Mouse (Mus musculus) kidney, postnatal 0 days (tissue): Measurements from ENCODE around the gene Tmem268. TPM values are rescaled to one million over a fixed set of nuclear protein-coding genes. Genes with fewer than 3 reads are reported as not detected.

Experiments
- ATAC-seq: fragments of 200-750 bp; cut with Nextera tagmentation; replicated peaks from 2 replicates; pipeline ENCODE4 v1.8.0; 2017; ENCODE audit warnings: low read depth, moderate number of reproducible peaks, moderate TSS enrichment, moderate library complexity; ENCODE audit not compliant: low FRiP score
- DNase-seq: peaks from one replicate; pipeline ENCODE4 v3.0.0-alpha.2; 2016; ENCODE audit warnings: low spot score
- H3K27ac ChIP-seq: fragments of 300-500 bp; sonication (generic); 2 replicates; pipeline ENCODE4 v1.5.1; 2014; ENCODE audit warnings: mild to moderate bottlenecking
- H3K27me3 ChIP-seq: fragments of 300-500 bp; sonication (generic); 2 replicates; pipeline ENCODE4 v1.6.1; 2014; ENCODE audit warnings: low read length, mixed read lengths; ENCODE audit not compliant: insufficient read depth
- H3K36me3 ChIP-seq: fragments of 300-500 bp; sonication (generic); 2 replicates; pipeline ENCODE4 v1.6.1; 2014; ENCODE audit warnings: low read length, mixed read lengths; ENCODE audit not compliant: insufficient read depth
- H3K4me1 ChIP-seq: fragments of 300-500 bp; sonication (generic); replicated peaks from 2 replicates; pipeline ENCODE4 v1.6.1; 2014; ENCODE audit warnings: antibody characterized with exemption, low read length, mixed read lengths; ENCODE audit not compliant: insufficient read depth
- H3K4me2 ChIP-seq: fragments of 300-500 bp; sonication (generic); 2 replicates; pipeline ENCODE4 v1.6.1; 2014; ENCODE audit warnings: mild to moderate bottlenecking, low read length, moderate library complexity, mixed read lengths
- H3K4me3 ChIP-seq: fragments of 300-500 bp; sonication (generic); replicated peaks from 2 replicates; pipeline ENCODE4 v1.5.1; 2014; ENCODE audit warnings: low read depth, low read length
- H3K9ac ChIP-seq: fragments of 300-500 bp; sonication (generic); 2 replicates; pipeline ENCODE4 v1.6.1; 2014; ENCODE audit warnings: low read depth, low read length
- H3K9me3 ChIP-seq: fragments of 300-500 bp; sonication (generic); replicated peaks from 2 replicates; pipeline ENCODE4 v1.6.1; 2016; ENCODE audit warnings: low read length, inconsistent platforms, mixed read lengths
- CTCF ChIP-seq: IDR thresholded peaks from 2 replicates; pipeline ENCODE4 v1.5.1; 2016; ENCODE audit warnings: antibody characterized with exemption, low read depth, mild to moderate bottlenecking, moderate library complexity
- WGBS: fragments of 180-500 bp; shearing (Covaris S2); extraction: QIAGEN DNeasy Blood & Tissue Kit; methylation state at CpG from one replicate; pipeline ENCODE4 v1.1.7; 2014; 5-methylcytosine and 5-hydroxymethylcytosine counted together
- polyA plus RNA-seq: library from polyadenylated mRNA; unstranded; fragments of >200 nt; fragmentation: Nextera tagmentation; extraction: Ambion mirVana; gene quantifications from 2 replicates; pipeline ENCODE4 v1.2.1, GENCODE M21; 2015

Tmem268 gene
- polyA plus RNA-seq, 1 experiment from 2014 or later: 5.3 TPM

DNA sequence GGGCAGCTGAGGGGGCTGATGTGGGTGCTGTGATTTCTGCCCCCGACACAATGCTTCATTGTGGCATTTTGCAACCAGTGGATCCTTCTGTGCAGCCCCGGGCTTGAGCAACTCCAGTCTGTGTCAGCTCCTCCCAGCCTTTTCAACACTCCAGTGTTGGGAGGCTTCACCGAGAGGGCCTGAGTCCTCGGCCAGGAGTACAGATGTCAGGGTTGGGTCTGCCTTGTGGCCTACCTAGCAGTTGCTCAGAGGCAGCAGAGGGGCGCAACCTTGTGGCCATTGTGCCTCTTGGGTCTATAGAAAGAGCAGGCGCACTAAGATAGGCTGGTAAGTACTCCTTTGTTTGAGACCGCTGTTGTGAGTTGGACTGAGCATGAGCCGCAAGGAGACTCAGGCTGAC, 1.5 kb downstream of the Tmem268 start:
- H3K4me3 ChIP-seq: no peak overlapping the region
- ATAC-seq (no peak), DNase-seq (no peak)
- H3K4me2 ChIP-seq: no peak overlapping the region
- H3K27ac ChIP-seq: no peak overlapping the region
- peaks cover 27% of the 10 kb centered on the region for H3K4me1 ChIP-seq
- 80% methylated on average over 8 of the region's 8 CpGs for WGBS
- H3K9me3 ChIP-seq: no peaks in the 10 kb centered on the region
- no peaks in the 10 kb centered on the region for H3K27me3 ChIP-seq
- TF ChIP-seq CTCF: peak; percentile 40; the same call in 1 of the 2 replicates
- no peak overlapping the region for H3K9ac ChIP-seq
- no peaks in the 10 kb centered on the region for H3K36me3 ChIP-seq

DNA sequence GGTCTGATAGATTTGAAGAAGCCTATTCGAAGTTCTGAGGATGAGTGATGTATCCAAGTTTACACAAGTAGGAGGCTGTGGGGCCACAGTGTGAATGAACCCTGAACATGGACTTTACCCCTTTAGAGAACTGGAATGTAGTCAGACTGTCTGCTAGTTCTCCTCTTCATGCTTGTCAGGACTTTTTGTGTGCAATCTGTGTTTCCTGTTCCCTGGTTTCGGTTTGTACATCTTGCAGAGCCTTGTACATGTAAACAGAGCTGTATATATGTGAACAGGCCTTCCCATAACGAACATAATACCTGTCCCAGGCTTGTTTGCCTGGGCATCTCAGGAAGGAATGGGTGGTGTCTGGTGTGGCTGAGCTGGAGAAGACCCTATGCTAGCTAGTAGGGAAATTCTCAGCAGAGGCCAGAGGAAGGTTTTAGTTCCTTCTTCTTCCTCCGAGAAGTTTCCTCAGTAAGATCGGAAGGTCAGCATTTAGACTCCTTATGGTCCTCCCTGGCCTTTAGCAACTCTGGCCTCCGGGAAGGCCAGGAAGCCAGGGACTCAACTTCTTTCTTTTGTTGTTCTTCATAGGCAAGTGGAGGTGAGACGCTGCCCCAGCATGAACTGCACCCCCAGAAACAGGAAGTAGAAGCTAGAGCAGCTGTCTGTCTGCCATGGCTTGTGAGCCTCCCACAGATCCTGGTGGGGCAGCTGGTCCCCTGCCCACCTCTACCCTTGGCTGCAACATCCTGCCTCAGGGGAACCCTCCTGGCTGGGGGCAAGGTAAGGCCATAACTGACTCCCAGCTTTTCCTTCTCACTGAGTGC, 3.5 kb downstream of the Tmem268 start:
- Histone ChIP-seq H3K9ac (no peak overlapping the region), H3K36me3 (no peaks in the 10 kb centered on the region), H3K4me2 (no peak overlapping the region), H3K9me3 (no peaks in the 10 kb centered on the region), H3K27ac (peak overlapping the region; percentile 27; the same call in 1 of the 2 replicates), H3K4me3 (no peak overlapping the region), H3K27me3 (no peaks in the 10 kb centered on the region), H3K4me1 (peaks cover 25% of the 10 kb centered on the region)
- no peak for ATAC-seq
- DNase-seq: no peak
- WGBS: 61% methylated on average over 7 of the region's 7 CpGs
- TF ChIP-seq CTCF: no peak

DNA sequence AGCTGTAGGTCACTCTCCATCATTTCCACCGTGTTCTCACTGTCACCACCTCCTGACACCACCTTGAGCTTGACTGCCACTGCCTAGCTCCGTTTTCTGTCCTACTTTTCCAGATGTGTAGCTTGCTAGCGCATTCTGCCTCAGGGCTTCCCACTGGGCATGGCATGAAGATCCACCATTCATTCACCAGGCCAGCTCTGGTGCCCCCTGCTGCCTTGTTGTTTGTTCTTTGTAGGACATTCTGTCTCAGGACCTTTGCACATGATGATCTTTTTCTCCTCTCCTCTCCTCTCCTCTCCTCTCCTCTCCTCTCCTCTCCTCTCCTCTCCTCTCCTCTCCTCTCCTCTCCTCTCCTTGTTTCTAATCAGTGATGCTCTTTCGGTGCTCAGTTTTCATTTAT, 4.2 kb downstream of the Tmem268 start:
- Histone ChIP-seq H3K27ac (no peak overlapping the region), H3K36me3 (no peaks in the 10 kb centered on the region), H3K4me2 (no peak overlapping the region), H3K9ac (no peak overlapping the region), H3K9me3 (no peaks in the 10 kb centered on the region), H3K4me3 (no peak overlapping the region), H3K4me1 (peaks cover 18% of the 10 kb centered on the region), H3K27me3 (no peaks in the 10 kb centered on the region)
- 86% methylated on average over 4 of the region's 4 CpGs for WGBS
- TF ChIP-seq CTCF: no peak
- DNase-seq (no peak), ATAC-seq (no peak)

DNA sequence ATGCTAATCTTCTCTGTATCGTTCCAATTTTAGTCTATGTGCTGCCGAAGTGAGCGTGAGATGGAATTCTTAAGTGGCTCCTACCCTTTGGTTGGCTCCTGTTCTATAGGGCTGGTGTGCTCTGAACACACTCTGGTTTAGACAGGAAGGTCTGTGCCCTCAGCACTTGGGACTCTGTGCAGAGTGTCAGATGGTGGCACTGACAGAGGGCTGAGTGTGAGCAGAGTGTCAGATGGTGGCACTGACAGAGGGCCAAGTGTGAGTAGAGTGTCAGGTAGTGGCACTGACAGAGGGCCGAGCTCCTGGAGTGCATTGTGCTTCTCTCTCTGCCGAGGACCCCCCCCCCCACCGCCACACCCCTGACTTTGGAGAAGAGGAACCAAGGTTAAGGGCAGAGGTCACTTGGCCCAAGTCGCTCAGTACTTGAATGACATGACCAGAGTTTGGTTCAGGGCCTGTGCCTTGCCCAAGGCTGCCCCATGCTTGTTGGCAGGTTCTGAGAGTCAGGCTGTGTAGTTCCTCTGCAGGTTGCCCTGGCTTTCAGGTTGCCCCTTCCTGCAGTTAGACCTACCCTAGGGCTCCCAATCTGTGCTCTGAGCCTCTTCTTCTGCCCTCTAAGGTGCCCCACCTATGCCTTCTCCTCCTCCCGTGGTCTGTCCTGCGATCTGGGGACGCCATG, 9.3 kb downstream of the Tmem268 start:
- WGBS: 89% methylated on average over 10 of the region's 10 CpGs

DNA sequence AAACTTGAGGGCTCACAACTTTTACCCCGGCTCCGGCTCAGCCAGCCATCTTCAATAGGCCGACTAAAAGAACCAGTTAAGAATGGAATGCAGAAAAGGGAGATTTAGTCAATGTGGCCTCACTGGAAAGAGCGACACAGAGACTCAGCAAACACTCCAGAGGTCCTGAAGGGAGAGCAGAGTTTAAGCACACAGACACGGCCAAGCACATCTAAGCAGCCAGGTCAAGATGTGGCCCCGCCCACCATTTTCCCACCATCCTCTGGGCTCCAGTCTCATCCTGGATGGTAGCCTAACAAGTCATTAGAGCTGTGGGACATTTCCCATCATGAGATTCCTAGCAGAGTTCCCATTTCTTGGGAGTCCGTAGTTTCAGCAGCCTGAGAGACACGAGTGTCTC, 10.7 kb downstream of the Tmem268 start:
- Histone ChIP-seq H3K4me3 (no peak overlapping the region), H3K9me3 (no peaks in the 10 kb centered on the region), H3K27ac (no peak overlapping the region), H3K4me2 (no peak overlapping the region), H3K4me1 (no peaks in the 10 kb centered on the region), H3K27me3 (no peaks in the 10 kb centered on the region), H3K9ac (no peak overlapping the region), H3K36me3 (no peaks in the 10 kb centered on the region)
- TF ChIP-seq CTCF: no peak
- 85% methylated on average over 8 of the region's 8 CpGs for WGBS
- no peak for ATAC-seq
- no peak for DNase-seq

More for the DNA sequence above, 9.3 kb downstream of the Tmem268 start:
- no peak overlapping the region for H3K9ac ChIP-seq
- H3K9me3 ChIP-seq: no peaks in the 10 kb centered on the region
- no peak overlapping the region for H3K4me3 ChIP-seq
- H3K27me3 ChIP-seq: no peaks in the 10 kb centered on the region
- no peaks in the 10 kb centered on the region for H3K36me3 ChIP-seq
- H3K4me1 ChIP-seq: no peaks in the 10 kb centered on the region
- H3K4me2 ChIP-seq: no peak overlapping the region
- ATAC-seq: no peak; the same call in 1 of the 2 replicates
- no peak for DNase-seq
- no peak overlapping the region for H3K27ac ChIP-seq
- no peak for TF ChIP-seq CTCF

DNA sequence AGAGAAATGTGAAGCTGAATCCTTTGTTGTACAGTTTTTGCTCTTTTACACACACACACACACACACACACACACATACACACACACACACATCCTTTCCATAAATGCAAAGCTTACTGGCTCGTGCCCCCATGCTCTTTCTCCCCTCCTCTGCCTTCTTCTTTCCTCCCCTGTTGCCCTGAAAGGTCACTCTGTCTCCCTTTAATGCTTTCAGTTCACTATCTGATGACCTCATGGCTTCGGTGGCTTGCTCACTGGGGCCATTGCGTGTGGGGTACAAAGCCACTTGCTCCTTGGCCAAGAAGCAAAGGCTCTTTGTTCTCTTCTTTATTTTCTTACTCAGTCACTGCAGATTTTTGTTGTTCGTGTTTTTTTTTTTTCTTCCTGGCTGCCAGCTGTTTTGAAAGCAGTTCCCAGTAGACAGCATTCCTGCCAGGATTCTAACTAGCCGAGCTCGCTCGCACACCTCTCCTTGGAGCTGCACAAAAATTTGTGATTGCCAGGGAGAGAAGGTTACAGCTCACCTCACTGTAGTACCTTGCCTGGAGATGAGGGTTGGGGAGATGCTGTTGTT, 11.7 kb downstream of the Tmem268 start:
- H3K4me1 ChIP-seq: no peaks in the 10 kb centered on the region
- H3K4me3 ChIP-seq: no peak overlapping the region
- WGBS: 32% methylated on average over 7 of the region's 7 CpGs
- H3K9me3 ChIP-seq: no peaks in the 10 kb centered on the region
- no peak overlapping the region for H3K27ac ChIP-seq
- no peak overlapping the region for H3K9ac ChIP-seq
- no peak for DNase-seq
- H3K4me2 ChIP-seq: no peak overlapping the region
- no peaks in the 10 kb centered on the region for H3K36me3 ChIP-seq
- no peak for TF ChIP-seq CTCF
- no peaks in the 10 kb centered on the region for H3K27me3 ChIP-seq
- ATAC-seq: no peak
